Mouse (Mus musculus) E14TG2a.4 (cell line): ENCODE measurements around the gene Car4.

Experiments
- CTCF ChIP-seq: conservative IDR thresholded peaks from 2 replicates; pipeline ENCODE4 v1.5.1; 2014; ENCODE audit warnings: low read length
- NANOG ChIP-seq: IDR thresholded peaks from 2 replicates; pipeline ENCODE4 v1.6.1; 2014; ENCODE audit warnings: borderline replicate concordance, low read length, mixed read lengths

GRCm38 (mm10) chr11:84962536-84962935, 5.0 kb downstream of the Car4 start:
- TF ChIP-seq CTCF, result no peak
- TF ChIP-seq NANOG, result no peak
